Mouse (Mus musculus): ENCODE measurements at regions not wholly inside any gene's neighbourhood (a gene's known extent, or its start where the extent isn't known, plus 50 kb on each side); places are given as distances from the start of the nearest gene placed in this dataset.

DNA sequence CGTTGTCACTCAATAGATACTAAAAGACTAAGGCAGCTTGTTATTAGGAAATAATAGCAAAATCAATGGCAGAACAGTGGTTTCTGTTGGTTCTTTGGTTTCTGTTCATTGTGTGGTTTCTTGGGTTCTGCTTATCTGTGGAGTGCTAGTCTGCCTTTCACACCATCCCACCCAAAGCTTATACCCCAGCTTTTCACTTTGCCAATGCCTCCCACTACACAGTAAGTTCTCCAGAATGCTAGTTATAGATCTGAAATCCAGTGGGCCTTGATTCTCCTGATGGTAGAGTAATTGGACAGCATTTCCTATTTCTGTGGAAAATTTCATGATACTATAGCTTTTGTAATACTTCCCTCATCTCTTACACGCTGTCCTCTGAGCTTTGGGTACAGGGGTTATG lies 700.8 kb upstream of the 1700009N14Rik start:
- DNase-seq: no peak

GRCm38 (mm10) chr4:38785016-38785415 lies 665.1 kb upstream of the 1700009N14Rik start:
- no peak for DNase-seq

GRCm38 (mm10) chr4:38825133-38825532 lies 625.0 kb upstream of the 1700009N14Rik start:
- DNase-seq: peak; percentile 48

DNA sequence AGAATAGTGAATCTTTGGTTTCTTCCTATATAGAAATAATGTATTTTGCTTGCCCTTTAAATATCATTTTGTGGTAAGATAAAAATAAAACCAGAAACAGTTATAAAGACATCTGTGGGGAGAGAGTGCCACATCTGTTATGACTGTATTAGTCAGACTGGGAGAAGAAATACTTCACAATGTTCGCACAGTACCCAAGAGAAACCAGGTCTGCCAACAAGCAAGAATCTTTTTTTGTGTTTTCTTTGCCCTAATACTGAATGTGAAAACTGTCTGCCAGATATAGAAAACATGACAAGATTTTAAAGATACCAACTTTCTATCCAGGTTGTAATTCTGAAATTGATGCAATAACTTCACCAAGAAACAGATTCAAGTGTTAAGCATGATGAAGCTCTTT lies 601.8 kb upstream of the 1700009N14Rik start:
- DNase-seq: no peak

DNA sequence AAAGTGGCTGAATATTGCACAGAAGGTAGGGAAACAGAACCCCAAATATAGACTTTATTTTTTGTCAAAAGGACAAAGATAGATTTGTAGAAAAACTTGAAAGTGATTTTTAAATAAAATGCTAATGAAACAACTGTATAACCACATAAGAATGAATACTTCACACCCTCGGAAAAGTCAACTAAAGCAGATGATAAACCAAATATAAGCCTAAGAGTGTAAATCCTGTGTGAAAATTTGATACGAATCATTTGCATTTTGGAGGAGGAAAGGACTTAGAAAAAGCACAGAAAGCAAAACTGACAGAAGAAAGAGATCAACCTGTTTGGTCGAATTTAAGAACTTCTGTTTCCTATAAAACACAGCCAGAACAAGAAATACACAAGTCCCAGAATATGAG lies 595.7 kb upstream of the 1700009N14Rik start:
- DNase-seq: no peak

DNA sequence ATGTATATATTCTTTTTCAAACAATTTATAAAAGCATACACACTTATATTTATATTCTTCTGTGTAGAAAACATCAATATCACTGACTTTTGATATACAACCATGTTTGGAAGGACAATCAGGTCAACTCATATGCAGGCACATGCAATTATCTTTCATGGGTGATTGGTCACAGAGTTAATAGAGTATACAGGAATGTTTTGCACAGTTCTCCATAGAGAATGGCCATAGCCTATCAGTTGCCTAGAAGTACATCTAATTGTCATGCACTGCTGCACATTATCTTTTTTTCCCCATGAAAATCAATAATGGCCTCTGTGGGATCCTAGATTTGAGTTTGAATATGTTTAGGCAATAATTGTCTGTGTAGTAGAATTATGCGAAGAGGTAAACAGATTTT lies 549.5 kb upstream of the 1700009N14Rik start:
- no peak for DNase-seq

DNA sequence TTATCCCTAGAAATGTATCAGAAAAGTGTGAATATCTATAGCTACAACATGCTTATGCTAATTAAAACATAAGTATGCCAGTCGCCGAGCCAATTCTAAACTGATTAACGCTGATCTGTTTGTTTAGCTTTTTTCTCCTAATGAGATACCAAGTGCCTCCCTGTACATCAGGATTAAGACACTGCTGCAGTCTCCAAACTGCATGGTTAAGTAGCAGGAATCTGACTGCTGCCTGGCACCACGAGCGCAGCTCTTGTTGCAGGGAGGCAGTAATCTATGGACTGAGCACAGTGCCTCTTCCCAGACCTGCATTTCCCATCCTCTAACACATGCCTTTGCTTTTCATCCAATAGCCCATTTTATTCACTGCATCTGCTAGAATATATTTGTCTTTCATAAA lies 523.3 kb upstream of the 1700009N14Rik start:
- DNase-seq: no peak

DNA sequence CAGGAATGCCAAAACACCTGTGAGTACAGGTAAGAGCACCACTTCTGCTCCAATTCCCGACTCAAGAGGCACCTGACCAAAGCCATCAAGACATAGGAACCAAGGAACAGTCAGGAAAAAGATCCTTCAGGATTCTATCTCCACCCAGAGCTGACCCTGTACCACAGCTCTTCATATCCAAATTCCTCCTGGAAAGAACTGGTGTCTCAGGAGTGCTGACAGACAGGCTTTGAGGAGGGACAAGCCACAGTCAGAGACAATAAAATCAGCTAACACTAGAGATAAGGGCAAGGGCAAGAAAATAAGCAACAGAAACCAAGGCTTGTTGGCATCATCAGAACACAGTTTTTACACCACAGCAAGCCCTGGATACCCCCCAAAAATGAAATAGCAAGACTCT lies 496.5 kb upstream of the 1700009N14Rik start:
- DNase-seq: no peak

DNA sequence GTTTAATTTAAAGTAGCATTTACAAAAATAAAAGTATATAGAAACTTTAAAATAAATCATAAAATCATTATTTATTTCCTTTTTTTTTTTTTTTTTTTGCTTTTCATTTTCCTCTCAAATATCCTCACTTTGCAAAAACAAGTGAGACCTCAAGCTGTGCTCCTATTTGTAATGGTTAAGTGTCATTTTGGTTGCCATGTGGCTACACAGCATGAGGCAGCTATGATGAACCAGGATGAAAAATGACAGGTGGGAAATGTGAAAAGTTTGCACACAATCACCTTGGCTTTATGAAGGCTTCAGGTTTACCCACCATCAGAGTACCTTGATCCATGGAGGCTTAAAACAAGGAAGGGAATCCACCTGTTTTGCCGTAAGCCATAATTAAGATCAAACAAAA lies 454.9 kb upstream of the 1700009N14Rik start:
- no peak for DNase-seq
